Mouse (Mus musculus) C2C12 (cell line): ENCODE measurements at regions not wholly inside any gene's neighbourhood (a gene's known extent, or its start where the extent isn't known, plus 50 kb on each side); places are given as distances from the start of the nearest gene placed in this dataset.

Experiments
- CEBPB ChIP-seq: IDR thresholded peaks from one replicate; pipeline ENCODE4 v1.6.1; 2011; ENCODE audit warnings: low read depth, mild to moderate bottlenecking, control low read depth, moderate library complexity
- CTCF ChIP-seq: IDR thresholded peaks from one replicate; pipeline ENCODE4 v1.5.1; 2011; ENCODE audit not compliant: control insufficient read depth, insufficient read depth, insufficient read length
- FOSL1 ChIP-seq: IDR thresholded peaks from one replicate; pipeline ENCODE4 v1.8.0; 2011; ENCODE audit warnings: mild to moderate bottlenecking, low read length; ENCODE audit not compliant: poor library complexity, insufficient read depth, severe bottlenecking
- MAX ChIP-seq: IDR thresholded peaks from one replicate; pipeline ENCODE4 v1.6.1; 2011; ENCODE audit warnings: mild to moderate bottlenecking, control low read depth
- MYOD1 ChIP-seq: IDR thresholded peaks from one replicate; pipeline ENCODE4 v1.6.1; 2011; ENCODE audit warnings: low read depth; ENCODE audit not compliant: control insufficient read depth, insufficient read length

DNA sequence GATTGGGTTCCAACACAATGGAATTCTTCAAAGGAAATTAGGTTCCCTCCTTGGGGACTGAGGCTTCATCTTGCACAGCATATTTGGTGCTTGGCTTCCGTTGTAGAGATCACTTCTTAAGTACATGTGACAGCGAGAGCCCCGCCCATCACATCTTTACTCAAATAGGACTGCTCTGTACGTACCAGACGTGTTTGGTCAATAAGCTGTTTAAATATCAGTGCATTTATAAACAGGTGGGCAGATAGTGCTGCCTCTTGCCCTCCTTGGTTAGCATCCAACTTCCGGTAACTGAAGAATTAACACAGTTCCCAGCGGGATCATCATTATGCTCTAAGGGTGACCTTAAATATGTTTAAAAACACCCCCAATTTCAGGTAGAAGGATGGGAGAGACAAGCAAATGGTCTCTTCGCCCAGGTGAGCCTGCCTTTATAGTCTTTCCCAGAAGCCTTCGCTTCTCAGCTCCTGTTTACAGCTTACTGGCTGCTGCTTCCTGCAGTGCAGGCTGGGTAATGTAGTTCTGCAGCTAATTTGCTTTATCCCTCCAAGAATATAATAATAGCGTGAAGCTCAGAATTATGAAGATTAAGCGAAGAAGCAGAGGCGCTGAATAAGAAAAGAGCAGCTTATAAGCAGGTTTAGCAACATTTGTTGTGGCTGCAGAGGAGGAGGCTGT lies 242.1 kb downstream of the Foxo1 start:
- no peak for TF ChIP-seq MAX
- no peak for TF ChIP-seq CTCF
- no peak for TF ChIP-seq CEBPB
- no peak for TF ChIP-seq MYOD1
- no peak for TF ChIP-seq FOSL1
